Mouse (Mus musculus): ENCODE data around the gene Hist1h2af. TPM values are rescaled to one million over a fixed set of nuclear protein-coding genes. Genes with fewer than 3 reads are reported as not detected.
"Not testable (repeated sequence)": the region's sequence is repeated elsewhere in the genome, so short reads cannot be mapped to it uniquely, and the experiment has no call there.

Hist1h2af gene
- total RNA-seq, 1 experiment from 2014 or later = 1,285 TPM

- ATAC-seq (replicated peaks; ENCODE audit: low read depth, poor library complexity, severe bottlenecking) = not testable (repeated sequence)
Observed at GRCm38 (mm10) chr13:23573034-23573897, 39.6 kb downstream of the Hist1h2af start.

GRCm38 (mm10) chr13:23573898-23574524, 40.3 kb downstream of the Hist1h2af start, which contains the start of the genes Hist1h2bf and Hist1h2ad:
Gene Hist1h2bf, minus strand, starts transcription at chr13:23574196.
Gene Hist1h2ad, plus strand, starts transcription at chr13:23574381.
- ATAC-seq (replicated peaks; ENCODE audit: low read depth, poor library complexity, severe bottlenecking) = peak; percentile 70

GRCm38 (mm10) chr13:23574546-23575170, 41.0 kb downstream of the Hist1h2af start:
- not testable (repeated sequence) for ATAC-seq (replicated peaks; ENCODE audit: low read depth, poor library complexity, severe bottlenecking)

- peak; percentile 42 for ATAC-seq (replicated peaks; ENCODE audit: low read depth, poor library complexity, severe bottlenecking)
Observed at GRCm38 (mm10) chr13:23575271-23575851, 41.7 kb downstream of the Hist1h2af start, which contains the start of gene Hist1h3d. Gene Hist1h3d, plus strand, starts transcription at chr13:23575763.

- not testable (repeated sequence) for ATAC-seq (replicated peaks; ENCODE audit: low read depth, poor library complexity, severe bottlenecking)
Observed at GRCm38 (mm10) chr13:23575864-23576313, 42.2 kb downstream of the Hist1h2af start.

GRCm38 (mm10) chr13:23576351-23576881, 42.7 kb downstream of the Hist1h2af start:
- ATAC-seq (replicated peaks; ENCODE audit: low read depth, poor library complexity, severe bottlenecking) = no peak

- no peak for ATAC-seq (replicated peaks; ENCODE audit: low read depth, poor library complexity, severe bottlenecking)
Observed at GRCm38 (mm10) chr13:23576906-23577639, 43.4 kb downstream of the Hist1h2af start.

- ATAC-seq (replicated peaks; ENCODE audit: low read depth, poor library complexity, severe bottlenecking) = no peak
Observed at GRCm38 (mm10) chr13:23577835-23578234, 44.1 kb downstream of the Hist1h2af start.

- peak; percentile 70 for ATAC-seq (replicated peaks; ENCODE audit: low read depth, poor library complexity, severe bottlenecking)
Observed at GRCm38 (mm10) chr13:23581408-23582218, 47.9 kb downstream of the Hist1h2af start, which contains the start of gene Hist1h4d. Gene Hist1h4d, plus strand, starts transcription at chr13:23581598.

- ATAC-seq (replicated peaks; ENCODE audit: low read depth, poor library complexity, severe bottlenecking) = peak; percentile 4; the same call in 1 of the 2 replicates
Observed at GRCm38 (mm10) chr13:23582219-23583056, 48.7 kb downstream of the Hist1h2af start.

GRCm38 (mm10) chr13:23583387-23584068, 49.8 kb downstream of the Hist1h2af start:
- no peak for ATAC-seq (replicated peaks; ENCODE audit: low read depth, poor library complexity, severe bottlenecking)

Other genes with a start within 250 kb of the Hist1h2af start
- gene Zfp322a, start 164.7 kb upstream of the Hist1h2af start, total RNA-seq (2017) = 42.1 and 57.3 TPM in 2 replicates
- 14.7 and 15.6 TPM in 2 replicates for gene Abt1, start 110.0 kb upstream of the Hist1h2af start, total RNA-seq (2017)
- not detected in 2 replicates for gene Btn1a1, start 68.0 kb upstream of the Hist1h2af start, total RNA-seq (2017)
- not detected in 2 replicates for gene Btn2a2, start 45.0 kb upstream of the Hist1h2af start, total RNA-seq (2017)
- gene Hist1h4h, start 2.9 kb upstream of the Hist1h2af start, total RNA-seq (2017) = 1,499 and 1,774 TPM in 2 replicates
- 199 and 205 TPM in 2 replicates for gene Hist1h3g, start 1.5 kb downstream of the Hist1h2af start, total RNA-seq (2017)
- gene Hist1h2bh, start 9.5 kb downstream of the Hist1h2af start, total RNA-seq (2017) = 91.4 and 108 TPM in 2 replicates
- gene Hist1h3f, start 10.1 kb downstream of the Hist1h2af start, total RNA-seq (2017) = 186 and 196 TPM in 2 replicates
- gene Hist1h4f, start 17.7 kb downstream of the Hist1h2af start, total RNA-seq (2017) = 2,800 and 2,993 TPM in 2 replicates
- 92.5 and 96.4 TPM in 2 replicates for gene Hist1h1d, start 19.4 kb downstream of the Hist1h2af start, total RNA-seq (2017)
- 574 and 671 TPM in 2 replicates for gene Hist1h3e, start 28.5 kb downstream of the Hist1h2af start, total RNA-seq (2017)
- 336 and 401 TPM in 2 replicates for gene Hist1h2ae, start 37.3 kb downstream of the Hist1h2af start, total RNA-seq (2017)
- gene Hist1h2bg, start 37.5 kb downstream of the Hist1h2af start, total RNA-seq (2017) = 1,313 and 1,586 TPM in 2 replicates
- gene Hist1h2bf, start 40.3 kb downstream of the Hist1h2af start, total RNA-seq (2017) = 558 and 569 TPM in 2 replicates
- 127 and 293 TPM in 2 replicates for gene Hist1h2ad, start 40.5 kb downstream of the Hist1h2af start, total RNA-seq (2017)
- 98.2 and 137 TPM in 2 replicates for gene Hist1h3d, start 41.9 kb downstream of the Hist1h2af start, total RNA-seq (2017)
- 1,514 and 1,667 TPM in 2 replicates for gene Hist1h4d, start 47.7 kb downstream of the Hist1h2af start, total RNA-seq (2017)
- gene Hist1h2be, start 87.2 kb downstream of the Hist1h2af start, total RNA-seq (2017) = 92.7 and 94.2 TPM in 2 replicates
- 314 and 326 TPM in 2 replicates for gene Hist1h1e, start 88.7 kb downstream of the Hist1h2af start, total RNA-seq (2017)
- 114 and 119 TPM in 2 replicates for gene Hist1h2ac, start 150.0 kb downstream of the Hist1h2af start, total RNA-seq (2017)
- 224 and 276 TPM in 2 replicates for gene Hist1h2bc, start 150.3 kb downstream of the Hist1h2af start, total RNA-seq (2017)
- 0.55 and 3.1 TPM in 2 replicates for gene Hist1h1t, start 161.9 kb downstream of the Hist1h2af start, total RNA-seq (2017)
- 434 and 555 TPM in 2 replicates for gene Hist1h4c, start 164.5 kb downstream of the Hist1h2af start, total RNA-seq (2017)
- gene Hfe, start 176.9 kb downstream of the Hist1h2af start, total RNA-seq (2017) = 3.6 and 4.3 TPM in 2 replicates
- 753 and 796 TPM in 2 replicates for gene Hist1h1c, start 204.9 kb downstream of the Hist1h2af start, total RNA-seq (2017)
- 801 and 823 TPM in 2 replicates for gene Hist1h3c, start 211.7 kb downstream of the Hist1h2af start, total RNA-seq (2017)
- gene Hist1h2bb, start 212.8 kb downstream of the Hist1h2af start, total RNA-seq (2017) = 2,989 and 3,536 TPM in 2 replicates
- gene Hist1h2ab, start 217.2 kb downstream of the Hist1h2af start, total RNA-seq (2017) = 2,765 and 2,805 TPM in 2 replicates
- 689 and 718 TPM in 2 replicates for gene Hist1h3b, start 218.4 kb downstream of the Hist1h2af start, total RNA-seq (2017)
- 676 and 902 TPM in 2 replicates for gene Hist1h4b, start 223.1 kb downstream of the Hist1h2af start, total RNA-seq (2017)
- 597 and 703 TPM in 2 replicates for gene Hist1h4a, start 227.3 kb downstream of the Hist1h2af start, total RNA-seq (2017)
- gene Hist1h3a, start 228.5 kb downstream of the Hist1h2af start, total RNA-seq (2017) = 599 and 655 TPM in 2 replicates
- gene Hist1h1a, start 229.8 kb downstream of the Hist1h2af start, total RNA-seq (2017) = 2,071 and 2,536 TPM in 2 replicates
- gene Trim38, start 236.0 kb downstream of the Hist1h2af start, total RNA-seq (2017) = not detected in 2 replicates

Data from common myeloid progenitor, adult 5-6 weeks (primary cell).